Mouse (Mus musculus): ENCODE results near the gene Slc25a33.

GRCm38 (mm10) chr4:149719686-149720085, 54.4 kb downstream of the Slc25a33 start:
- TF ChIP-seq POLR2A (IDR thresholded peaks at IDR 0.05; ENCODE audit: extremely low read depth, insufficient read depth, low read length) (no peak), CTCF (IDR thresholded peaks at IDR 0.05; ENCODE audit: extremely low read depth, insufficient read depth, low read length) (peak; percentile 55)
